Comparison of ENCODE assay signal across 10 mouse cellular contexts in genomic region chr17:13867475-13867874, GRCm38 (mm10).
DNase-seq lines count a peak whose midpoint lies in the region; ATAC-seq lines count a peak whose summit lies in the region.
"Had no signal": no experiment of that assay in that cellular context is flagged by ENCODE, and none has a peak within 500 bp of the region (broad histone marks: within the 10 kb centered on the region; RNA-seq: fewer than 3 reads in every experiment).

No protein-coding gene starts in this region.

- no peak for ATAC-seq in hindbrain, embryonic 11.5 days (ENCODE audit: low FRiP score)
- ATAC-seq in hindbrain, embryonic 13.5 days (ENCODE audit: low FRiP score), result no peak
- peak; percentile 41; the same call in 1 of the 2 replicates for ATAC-seq in neutrophil, adult 5-6 weeks (ENCODE audit: extremely low read depth, insufficient number of reproducible peaks, low FRiP score, poor library complexity, severe bottlenecking)

- no peaks in the 10 kb centered on the region for H3K36me3 ChIP-seq in hindbrain, embryonic 11.5 days (ENCODE audit: control insufficient read depth, insufficient read depth, low read length)
- H3K36me3 ChIP-seq in hindbrain, embryonic 13.5 days, result peaks cover 52% of the 10 kb centered on the region
- H3K36me3 ChIP-seq in limb, embryonic 10.5 days, result peaks cover 56% of the 10 kb centered on the region

- WGBS in hindbrain, embryonic 11.5 days, result 33% methylated on average over 6 of the region's 6 CpGs
- 47% methylated on average over 6 of the region's 6 CpGs for WGBS in hindbrain, embryonic 13.5 days
- WGBS in limb, embryonic 10.5 days, result 55% methylated on average over 6 of the region's 6 CpGs

- no peaks in the 10 kb centered on the region for H3K4me1 ChIP-seq in hindbrain, embryonic 11.5 days (replicated peaks; ENCODE audit: control insufficient read depth, insufficient read depth, low read length)
- no peaks in the 10 kb centered on the region for H3K4me1 ChIP-seq in hindbrain, embryonic 13.5 days (replicated peaks)
- H3K4me1 ChIP-seq in limb, embryonic 10.5 days, result peaks cover 8% of the 10 kb centered on the region
- H3K4me1 ChIP-seq: midbrain, embryonic 12.5 days had no signal

- no peak overlapping the region for H3K4me3 ChIP-seq in hindbrain, embryonic 11.5 days (ENCODE audit: low read depth, low read length)
- no peak overlapping the region for H3K4me3 ChIP-seq in hindbrain, embryonic 13.5 days
- H3K4me3 ChIP-seq in limb, embryonic 10.5 days, result no peak overlapping the region
- H3K4me3 ChIP-seq: erythroblast, embryonic 14.5 days; midbrain, embryonic 12.5 days had no signal

- DNase-seq in hindbrain, embryonic 11.5 days (ENCODE audit: low spot score), result peak; percentile 7
- DNase-seq in fat pad, adult 2 months (ENCODE audit: extremely low read depth, low read depth, low spot score), result peak; percentile 98
- DNase-seq in limb, embryonic 10.5 days (ENCODE audit: low spot score), result peak; percentile 34
- DNase-seq in spleen, postnatal 14 days (ENCODE audit: low spot score in 2 of 2), result no peak
- DNase-seq in layer of hippocampus, postnatal 36 days, result no peak
- DNase-seq in retina, postnatal 1 day, result no peak

- no peak overlapping the region for H3K4me2 ChIP-seq in hindbrain, embryonic 11.5 days (replicated peaks; ENCODE audit: low read depth, low read length)
- no peak overlapping the region for H3K4me2 ChIP-seq in hindbrain, embryonic 13.5 days
- H3K4me2 ChIP-seq: midbrain, embryonic 12.5 days had no signal

- H3K9ac ChIP-seq in hindbrain, embryonic 11.5 days (ENCODE audit: low read depth, low read length), result no peak overlapping the region
- no peak overlapping the region for H3K9ac ChIP-seq in hindbrain, embryonic 13.5 days
- H3K9ac ChIP-seq: midbrain, embryonic 12.5 days had no signal

- H3K27me3 ChIP-seq in hindbrain, embryonic 11.5 days (ENCODE audit: control insufficient read depth, insufficient read depth, low read length), result no peaks in the 10 kb centered on the region
- H3K27me3 ChIP-seq in hindbrain, embryonic 13.5 days, result no peaks in the 10 kb centered on the region
- no peaks in the 10 kb centered on the region for H3K27me3 ChIP-seq in limb, embryonic 10.5 days (ENCODE audit: low read depth, poor library complexity, severe bottlenecking)
- H3K27me3 ChIP-seq: midbrain, embryonic 12.5 days had no signal

- no peaks in the 10 kb centered on the region for H3K9me3 ChIP-seq in hindbrain, embryonic 11.5 days (ENCODE audit: control insufficient read depth, low read length)
- no peaks in the 10 kb centered on the region for H3K9me3 ChIP-seq in hindbrain, embryonic 13.5 days
- no peaks in the 10 kb centered on the region for H3K9me3 ChIP-seq in limb, embryonic 10.5 days (replicated peaks)
- H3K9me3 ChIP-seq: midbrain, embryonic 12.5 days had no signal

- no peak overlapping the region for H3K27ac ChIP-seq in hindbrain, embryonic 11.5 days (ENCODE audit: low read depth, low read length)
- H3K27ac ChIP-seq in hindbrain, embryonic 13.5 days, result no peak overlapping the region
- peak overlapping the region; percentile 48; the same call in 1 of the 2 replicates for H3K27ac ChIP-seq in limb, embryonic 10.5 days
- H3K27ac ChIP-seq: midbrain, embryonic 12.5 days had no signal

Comparison
In these comparisons a context has a peak if more than half of its experiments do, and no peak if none do; other contexts are left out.
1. DNase-seq: peak in hindbrain, embryonic 11.5 days (single experiment), fat pad, adult 2 months (single experiment) and limb, embryonic 10.5 days (single experiment); none in spleen, postnatal 14 days (0 of 2), layer of hippocampus, postnatal 36 days (0 of 2) and retina, postnatal 1 day (single experiment).